Mouse (Mus musculus) colon, adult 2 months (tissue): ENCODE measurements around the gene Epn3. TPM values are rescaled to one million over a fixed set of nuclear protein-coding genes. Genes with fewer than 3 reads are reported as not detected.

Experiments used
- polyA plus RNA-seq: library from polyadenylated mRNA; depleted of rRNA; stranded (reverse); fragments of >200 nt; gene quantifications from 2 replicates; pipeline ENCODE4 v1.2.3, GENCODE M21; 2012; rRNA removed

Gene Epn3
- 35.7 and 39.9 TPM in 2 replicates for polyA plus RNA-seq

GRCm38 (mm10) chr11:94499661-94500152 is at the start of gene Epn3:
Epn3 (minus strand) TSS chr11:94499974.

GRCm38 (mm10) chr11:94548888-94549690 is 49.3 kb upstream of the Epn3 start, which contains the start of gene Rsad1:
Rsad1 (minus strand) TSS chr11:94549255.

GRCm38 (mm10) chr11:94521219-94521843 is 21.6 kb upstream of the Epn3 start, which contains the start of gene Mycbpap:
Mycbpap (minus strand) TSS chr11:94521742.

GRCm38 (mm10) chr11:94486001-94486400 is 13.8 kb downstream of the Epn3 start, which contains the start of gene Spata20:
Spata20 (minus strand) TSS chr11:94486179.

GRCm38 (mm10) chr11:94473707-94474543 is 25.8 kb downstream of the Epn3 start, which contains the start of gene Cacna1g:
Cacna1g (minus strand) TSS chr11:94474198.

Other genes starting within 250 kb of the Epn3 start
- 3.7 and 3.8 TPM in 2 replicates for gene Gm21885, start 218.1 kb downstream of the Epn3 start, polyA plus RNA-seq
- 4.5 and 5.4 TPM in 2 replicates for gene Luc7l3, start 178.0 kb downstream of the Epn3 start, polyA plus RNA-seq
- 75.6 and 97.8 TPM in 2 replicates for gene Ankrd40, start 172.0 kb downstream of the Epn3 start, polyA plus RNA-seq
- 208 and 226 TPM in 2 replicates for gene Abcc3, start 107.0 kb downstream of the Epn3 start, polyA plus RNA-seq
- 18.4 and 24.3 TPM in 2 replicates for gene Cacna1g, start 25.8 kb downstream of the Epn3 start, polyA plus RNA-seq
- gene Spata20, start 13.8 kb downstream of the Epn3 start, polyA plus RNA-seq, result 0.07 and 0.09 TPM in 2 replicates
- 3.2 and 5.3 TPM in 2 replicates for gene Mycbpap, start 21.8 kb upstream of the Epn3 start, polyA plus RNA-seq
- gene Rsad1, start 49.3 kb upstream of the Epn3 start, polyA plus RNA-seq, result 9.5 and 11.5 TPM in 2 replicates
- 1.5 and 2.2 TPM in 2 replicates for gene Chad, start 65.1 kb upstream of the Epn3 start, polyA plus RNA-seq
- 81.9 and 86.0 TPM in 2 replicates for gene Acsf2, start 101.9 kb upstream of the Epn3 start, polyA plus RNA-seq
- 76.8 and 89.8 TPM in 2 replicates for gene Lrrc59, start 129.8 kb upstream of the Epn3 start, polyA plus RNA-seq
- 35.0 and 40.2 TPM in 2 replicates for gene Mrpl27, start 153.8 kb upstream of the Epn3 start, polyA plus RNA-seq
- gene Eme1, start 154.0 kb upstream of the Epn3 start, polyA plus RNA-seq, result 1.2 and 2.6 TPM in 2 replicates
- gene Xylt2, start 177.5 kb upstream of the Epn3 start, polyA plus RNA-seq, result 31.9 and 33.0 TPM in 2 replicates
- gene Gm11541, start 204.5 kb upstream of the Epn3 start, polyA plus RNA-seq, result not detected in 2 replicates
- gene Cdc34b, start 241.8 kb upstream of the Epn3 start, polyA plus RNA-seq, result not detected in 2 replicates